Mouse (Mus musculus): ENCODE measurements around the gene S100a3.

S100a3 gene

GRCm38 (mm10) chr3:90560008-90560628, at the start of gene S100a3:
S100a3 (plus strand) TSS chr3:90560578.
- DNase-seq (ENCODE audit: low read depth, low spot score): no peak

- no peak for DNase-seq (ENCODE audit: low read depth, low spot score)
These were observed 48.1 kb upstream of the S100a3 start for GRCm38 (mm10) chr3:90512276-90512675.

- no peak for DNase-seq (ENCODE audit: low read depth, low spot score)
These were observed 47.3 kb upstream of the S100a3 start for GRCm38 (mm10) chr3:90512948-90513642.

GRCm38 (mm10) chr3:90513796-90514590, 46.4 kb upstream of the S100a3 start, which contains the start of the genes S100a1 and S100a13:
S100a1 (minus strand) TSS chr3:90514392.
S100a13 (plus strand) TSS chr3:90514435.
- DNase-seq (ENCODE audit: low read depth, low spot score): peak; percentile 51

GRCm38 (mm10) chr3:90514691-90515090, 45.7 kb upstream of the S100a3 start:
- peak; percentile 68 for DNase-seq (ENCODE audit: low read depth, low spot score)

GRCm38 (mm10) chr3:90515242-90515641, 45.1 kb upstream of the S100a3 start:
- DNase-seq (ENCODE audit: low read depth, low spot score): no peak

- no peak for DNase-seq (ENCODE audit: low read depth, low spot score)
These were observed 44.6 kb upstream of the S100a3 start for GRCm38 (mm10) chr3:90515789-90516188.

- no peak for DNase-seq (ENCODE audit: low read depth, low spot score)
These were observed 42.7 kb upstream of the S100a3 start for GRCm38 (mm10) chr3:90517711-90518110.

GRCm38 (mm10) chr3:90525421-90525820, 35.0 kb upstream of the S100a3 start:
- peak; percentile 55 for DNase-seq (ENCODE audit: low read depth, low spot score)

GRCm38 (mm10) chr3:90526076-90526475, 34.3 kb upstream of the S100a3 start:
- DNase-seq (ENCODE audit: low read depth, low spot score): no peak

GRCm38 (mm10) chr3:90526580-90526979, 33.8 kb upstream of the S100a3 start, which contains the start of gene S100a14:
S100a14 (plus strand) TSS chr3:90526856.
- DNase-seq (ENCODE audit: low read depth, low spot score): no peak

- no peak for DNase-seq (ENCODE audit: low read depth, low spot score)
These were observed 33.0 kb upstream of the S100a3 start for GRCm38 (mm10) chr3:90527291-90527873.

- no peak for DNase-seq (ENCODE audit: low read depth, low spot score)
These were observed 28.7 kb upstream of the S100a3 start for GRCm38 (mm10) chr3:90531713-90532112.

GRCm38 (mm10) chr3:90535446-90535845, 24.9 kb upstream of the S100a3 start:
- no peak for DNase-seq (ENCODE audit: low read depth, low spot score)

GRCm38 (mm10) chr3:90537141-90537904, 23.1 kb upstream of the S100a3 start, which contains the start of gene S100a16:
S100a16 (plus strand) TSS chr3:90537254.
- no peak for DNase-seq (ENCODE audit: low read depth, low spot score)

- no peak for DNase-seq (ENCODE audit: low read depth, low spot score)
These were observed 22.5 kb upstream of the S100a3 start for GRCm38 (mm10) chr3:90537905-90538296.

GRCm38 (mm10) chr3:90540904-90541303, 19.5 kb upstream of the S100a3 start:
- DNase-seq (ENCODE audit: low read depth, low spot score): no peak

- DNase-seq (ENCODE audit: low read depth, low spot score): no peak
These were observed 10.5 kb upstream of the S100a3 start for GRCm38 (mm10) chr3:90549676-90550420.

- DNase-seq (ENCODE audit: low read depth, low spot score): no peak
These were observed 10.0 kb upstream of the S100a3 start for GRCm38 (mm10) chr3:90550421-90550790.

- DNase-seq (ENCODE audit: low read depth, low spot score): no peak
These were observed 8.1 kb upstream of the S100a3 start for GRCm38 (mm10) chr3:90552231-90552630.

Data from A20 (cell line).